Mouse (Mus musculus) stomach, embryonic 16.5 days (tissue): ENCODE results near the gene Rpgrip1. TPM values are rescaled to one million over a fixed set of nuclear protein-coding genes. Genes with fewer than 3 reads are reported as not detected.

Source experiments
- ATAC-seq: fragments of 200-750 bp; cut with Nextera tagmentation; 2 replicates; pipeline ENCODE4 v1.8.0; 2017; ENCODE audit warnings: moderate number of reproducible peaks, moderate TSS enrichment; ENCODE audit not compliant: insufficient read depth, low FRiP score
- H3K27ac ChIP-seq: fragments of 300-500 bp; sonication (generic); 2 replicates; pipeline ENCODE4 v1.5.1; 2014; ENCODE audit warnings: low read length
- H3K27me3 ChIP-seq: fragments of 300-500 bp; sonication (generic); 2 replicates; pipeline ENCODE4 v1.6.1; 2014; ENCODE audit warnings: low read length, control low read depth, mixed read lengths; ENCODE audit not compliant: control insufficient read depth, insufficient read depth
- H3K36me3 ChIP-seq: fragments of 300-500 bp; sonication (generic); 2 replicates; pipeline ENCODE4 v1.6.1; 2014; ENCODE audit warnings: low read length; ENCODE audit not compliant: control insufficient read depth, insufficient read depth
- H3K4me1 ChIP-seq: fragments of 300-500 bp; sonication (generic); 2 replicates; pipeline ENCODE4 v1.6.1; 2014; ENCODE audit warnings: low read length, control low read depth, mixed read lengths; ENCODE audit not compliant: control insufficient read depth, insufficient read depth
- H3K4me2 ChIP-seq: fragments of 300-500 bp; sonication (generic); 2 replicates; pipeline ENCODE4 v1.6.1; 2014; ENCODE audit warnings: low read depth, low read length, mixed read lengths
- H3K4me3 ChIP-seq: fragments of 300-500 bp; sonication (generic); replicated peaks from 2 replicates; pipeline ENCODE4 v1.5.1; 2014; ENCODE audit warnings: mild to moderate bottlenecking, low read length
- H3K9ac ChIP-seq: fragments of 300-500 bp; sonication (generic); 2 replicates; pipeline ENCODE4 v1.6.1; 2014; ENCODE audit warnings: low read length
- H3K9me3 ChIP-seq: fragments of 300-500 bp; sonication (generic); replicated peaks from 2 replicates; pipeline ENCODE4 v1.6.1; 2016; ENCODE audit warnings: low read length, control low read depth; ENCODE audit not compliant: control insufficient read depth
- WGBS: fragments of 180-500 bp; shearing (Covaris S2); extraction: QIAGEN DNeasy Blood & Tissue Kit; methylation state at CpG from one replicate; pipeline ENCODE4 v1.1.7; 2014; 5-methylcytosine and 5-hydroxymethylcytosine counted together
- polyA plus RNA-seq: library from polyadenylated mRNA; unstranded; fragments of >200 nt; fragmentation: Nextera tagmentation; extraction: Ambion mirVana; gene quantifications from 2 replicates; pipeline ENCODE4 v1.2.1, GENCODE M21; 2015

Rpgrip1 gene
- polyA plus RNA-seq, 1 experiment from 2014 or later, result 51.5 TPM

- Histone ChIP-seq H3K4me1 (0 out of 2 replicates have a peak, but pooled peaks cover 6% of the 10 kb centered on the region), H3K27me3 (no peaks in the 10 kb centered on the region), H3K36me3 (no peaks in the 10 kb centered on the region), H3K4me3 (peak overlapping the region; percentile 24), H3K4me2 (peak overlapping the region; percentile 48), H3K9ac (peak overlapping the region; percentile 49; the same call in 1 of the 2 replicates), H3K27ac (no peak overlapping the region), H3K9me3 (no peaks in the 10 kb centered on the region)
- peak; percentile 23; the same call in 1 of the 2 replicates for ATAC-seq
- WGBS, result 38% methylated on average over 19 of the region's 19 CpGs
Observed at GRCm38 (mm10) chr14:52140577-52141444, 30.3 kb downstream of the Rpgrip1 start.

- 55% methylated on average over 16 of the region's 16 CpGs for WGBS
Observed at GRCm38 (mm10) chr14:52141445-52142127, 31.1 kb downstream of the Rpgrip1 start.

GRCm38 (mm10) chr14:52144165-52144564, 33.7 kb downstream of the Rpgrip1 start:
- no peak overlapping the region for H3K4me2 ChIP-seq
- no peaks in the 10 kb centered on the region for H3K27me3 ChIP-seq
- no peak overlapping the region for H3K27ac ChIP-seq
- no peak overlapping the region for H3K9ac ChIP-seq
- H3K4me3 ChIP-seq, result no peak overlapping the region
- WGBS, result 76% methylated on average over 4 of the region's 4 CpGs
- H3K9me3 ChIP-seq, result no peaks in the 10 kb centered on the region
- no peak for ATAC-seq
- H3K4me1 ChIP-seq, result 0 out of 2 replicates have a peak, but pooled peaks cover 6% of the 10 kb centered on the region
- H3K36me3 ChIP-seq, result no peaks in the 10 kb centered on the region

More at GRCm38 (mm10) chr14:52141445-52142127, 31.1 kb downstream of the Rpgrip1 start:
- H3K9ac ChIP-seq, result no peak overlapping the region
- no peak overlapping the region for H3K27ac ChIP-seq
- H3K4me2 ChIP-seq, result peak overlapping the region; percentile 48
- H3K9me3 ChIP-seq, result no peaks in the 10 kb centered on the region
- H3K27me3 ChIP-seq, result no peaks in the 10 kb centered on the region
- no peaks in the 10 kb centered on the region for H3K36me3 ChIP-seq
- H3K4me1 ChIP-seq, result 0 out of 2 replicates have a peak, but pooled peaks cover 6% of the 10 kb centered on the region
- peak overlapping the region; percentile 24; the same call in 1 of the 2 replicates for H3K4me3 ChIP-seq
- 0 out of 2 replicates have a peak, but pooled peaks have one; percentile 48 for ATAC-seq

- Histone ChIP-seq H3K27me3 (no peaks in the 10 kb centered on the region), H3K4me2 (no peak overlapping the region), H3K27ac (no peak overlapping the region), H3K9me3 (no peaks in the 10 kb centered on the region), H3K4me3 (no peak overlapping the region), H3K36me3 (no peaks in the 10 kb centered on the region), H3K4me1 (no peaks in the 10 kb centered on the region), H3K9ac (no peak overlapping the region)
- ATAC-seq, result no peak
- WGBS, result 69% methylated on average over 4 of the region's 4 CpGs
Observed at GRCm38 (mm10) chr14:52146540-52146939, 36.0 kb downstream of the Rpgrip1 start.

- H3K4me1 ChIP-seq, result no peaks in the 10 kb centered on the region
- H3K9me3 ChIP-seq, result no peaks in the 10 kb centered on the region
- no peaks in the 10 kb centered on the region for H3K27me3 ChIP-seq
- no peak overlapping the region for H3K9ac ChIP-seq
- 67% methylated on average over 4 of the region's 4 CpGs for WGBS
- H3K4me3 ChIP-seq, result no peak overlapping the region
- H3K27ac ChIP-seq, result no peak overlapping the region
- H3K36me3 ChIP-seq, result no peaks in the 10 kb centered on the region
- no peak for ATAC-seq
- no peak overlapping the region for H3K4me2 ChIP-seq
Observed at GRCm38 (mm10) chr14:52149888-52150287, 39.4 kb downstream of the Rpgrip1 start.

GRCm38 (mm10) chr14:52152179-52152578, 41.7 kb downstream of the Rpgrip1 start:
- H3K4me2 ChIP-seq, result no peak overlapping the region
- H3K27me3 ChIP-seq, result no peaks in the 10 kb centered on the region
- no peaks in the 10 kb centered on the region for H3K4me1 ChIP-seq
- H3K4me3 ChIP-seq, result no peak overlapping the region
- WGBS, result 39% methylated on average over 7 of the region's 7 CpGs
- H3K27ac ChIP-seq, result no peak overlapping the region
- H3K9ac ChIP-seq, result no peak overlapping the region
- H3K36me3 ChIP-seq, result no peaks in the 10 kb centered on the region
- H3K9me3 ChIP-seq, result no peaks in the 10 kb centered on the region
- no peak for ATAC-seq

GRCm38 (mm10) chr14:52152613-52153012, 42.1 kb downstream of the Rpgrip1 start:
- Histone ChIP-seq H3K9ac (no peak overlapping the region), H3K4me3 (no peak overlapping the region), H3K36me3 (no peaks in the 10 kb centered on the region), H3K4me2 (no peak overlapping the region), H3K9me3 (no peaks in the 10 kb centered on the region), H3K27me3 (no peaks in the 10 kb centered on the region), H3K4me1 (no peaks in the 10 kb centered on the region), H3K27ac (no peak overlapping the region)
- WGBS, result 55% methylated on average over 3 of the region's 3 CpGs
- ATAC-seq, result no peak

- Histone ChIP-seq H3K36me3 (peaks cover 3% of the 10 kb centered on the region; the same call in 1 of the 2 replicates), H3K9ac (no peak overlapping the region), H3K4me3 (no peak overlapping the region), H3K27me3 (no peaks in the 10 kb centered on the region), H3K9me3 (no peaks in the 10 kb centered on the region), H3K4me1 (no peaks in the 10 kb centered on the region), H3K4me2 (no peak overlapping the region), H3K27ac (no peak overlapping the region)
- no peak for ATAC-seq
- 78% methylated on average over 2 of the region's 2 CpGs for WGBS
Observed at GRCm38 (mm10) chr14:52155008-52155407, 44.5 kb downstream of the Rpgrip1 start.

- Histone ChIP-seq H3K4me3 (no peak overlapping the region), H3K27me3 (no peaks in the 10 kb centered on the region), H3K4me1 (no peaks in the 10 kb centered on the region), H3K9ac (no peak overlapping the region), H3K36me3 (peaks cover 22% of the 10 kb centered on the region), H3K4me2 (no peak overlapping the region), H3K9me3 (no peaks in the 10 kb centered on the region), H3K27ac (no peak overlapping the region)
- 81% methylated on average over 6 of the region's 6 CpGs for WGBS
- ATAC-seq, result no peak
Observed at GRCm38 (mm10) chr14:52160911-52161310, 50.4 kb downstream of the Rpgrip1 start.
